Mouse (Mus musculus): ENCODE results near the gene Tmprss11g.

GRCm38 (mm10) chr5:86468890-86469289, 49.5 kb downstream of the Tmprss11g start, which contains the start of gene Tmprss11a:
- no peak for TF ChIP-seq CTCF (IDR thresholded peaks at IDR 0.05)
- TF ChIP-seq EP300 (IDR thresholded peaks at IDR 0.05; ENCODE audit: insufficient read depth, low read depth, low read length): no peak
- no peak for TF ChIP-seq POLR2A (IDR thresholded peaks at IDR 0.05; ENCODE audit: insufficient read depth, low read depth, low read length)
